Mouse (Mus musculus): ENCODE measurements around the gene Nkd1. TPM values are rescaled to one million over a fixed set of nuclear protein-coding genes. Genes with fewer than 3 reads are reported as not detected.
A peak's percentile ranks its signal among the peaks of the same experiment; 100 is the strongest.

Gene Nkd1
- total RNA-seq, 2 experiments from 2014 or later, result 0.82 to 1.7 TPM

DNA sequence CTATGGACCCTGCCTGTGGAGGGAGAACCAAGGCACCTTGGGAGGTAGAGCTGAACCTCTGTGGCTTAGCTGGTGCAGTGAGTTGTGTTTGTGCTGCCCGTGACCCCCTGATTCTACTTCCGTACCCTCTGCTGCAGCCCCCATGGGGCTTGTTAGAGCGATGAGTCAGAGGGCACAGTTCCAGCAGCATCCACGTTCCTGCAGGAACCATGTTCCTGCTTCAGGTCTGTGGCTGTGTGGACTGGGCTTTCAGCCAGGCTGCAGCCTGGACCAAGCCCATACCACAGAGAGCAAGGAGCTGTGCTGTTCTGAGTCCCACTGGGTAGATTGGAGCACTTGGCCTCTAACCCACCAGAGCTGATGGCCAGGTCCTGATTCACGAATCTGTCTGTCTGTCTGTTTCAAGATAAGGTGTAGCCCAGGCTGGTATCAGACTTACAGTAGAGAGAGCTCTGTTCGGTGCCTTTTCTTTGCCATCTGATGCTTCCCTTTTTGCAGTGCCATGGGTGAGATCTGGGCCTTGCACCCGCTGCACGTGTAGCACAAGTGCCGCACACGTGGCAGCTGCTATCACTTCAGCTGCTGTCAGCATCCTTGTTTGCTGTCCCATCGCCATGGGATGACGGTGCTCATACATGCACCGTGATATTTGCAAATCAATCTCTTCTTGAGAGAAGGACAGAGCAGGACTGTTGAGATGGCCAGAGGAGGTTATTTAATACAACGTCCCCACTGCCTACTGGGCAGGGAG, 50.5 kb downstream of the Nkd1 start:
- H3K27ac ChIP-seq, result no peak overlapping the region
- DNase-seq, result no peak
- H3K4me3 ChIP-seq, result no peak overlapping the region
- intact Hi-C loops (cut with DNase I), result no loop called here
- no peak for TF ChIP-seq CTCF (IDR thresholded peaks at IDR 0.05)

DNA sequence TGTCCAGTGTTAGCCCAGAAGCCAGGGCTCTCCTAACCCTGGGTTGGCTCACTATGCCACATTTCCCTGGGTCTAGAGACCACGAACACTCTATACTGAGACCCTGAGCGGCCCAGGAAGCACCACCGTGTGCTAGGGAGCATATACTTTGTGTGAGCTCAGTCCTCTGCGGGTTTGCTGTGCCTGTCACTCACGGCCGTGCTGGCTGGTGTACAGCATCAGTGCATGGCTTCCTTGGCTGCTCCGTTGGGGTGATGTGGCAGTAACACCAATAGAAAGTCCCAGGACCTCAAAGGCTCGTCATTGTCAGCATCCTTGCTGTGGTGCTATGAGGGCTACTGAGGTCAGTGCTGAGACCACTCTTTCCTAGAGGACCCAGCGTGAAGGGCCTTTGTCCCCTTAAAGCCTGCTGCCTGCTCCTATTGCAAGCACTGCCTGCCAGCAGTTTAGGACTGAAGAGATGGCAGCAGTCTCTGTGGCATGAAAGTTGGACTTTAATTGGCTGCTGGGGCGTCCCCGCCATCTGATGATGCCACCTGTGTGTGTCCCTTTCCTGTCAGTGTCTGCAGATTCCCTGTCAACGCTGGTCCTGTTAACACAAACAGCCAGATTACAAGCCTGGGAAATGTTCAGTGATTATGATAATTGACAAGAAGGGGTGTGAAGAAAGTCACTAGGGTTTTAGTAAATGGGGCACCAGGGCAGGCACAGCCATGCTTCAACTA, 51.2 kb downstream of the Nkd1 start:
- TF ChIP-seq CTCF (IDR thresholded peaks at IDR 0.05), result no peak
- H3K27ac ChIP-seq, result no peak overlapping the region
- intact Hi-C loops (cut with DNase I), result no loop called here
- no peak overlapping the region for H3K4me3 ChIP-seq
- DNase-seq, result no peak

DNA sequence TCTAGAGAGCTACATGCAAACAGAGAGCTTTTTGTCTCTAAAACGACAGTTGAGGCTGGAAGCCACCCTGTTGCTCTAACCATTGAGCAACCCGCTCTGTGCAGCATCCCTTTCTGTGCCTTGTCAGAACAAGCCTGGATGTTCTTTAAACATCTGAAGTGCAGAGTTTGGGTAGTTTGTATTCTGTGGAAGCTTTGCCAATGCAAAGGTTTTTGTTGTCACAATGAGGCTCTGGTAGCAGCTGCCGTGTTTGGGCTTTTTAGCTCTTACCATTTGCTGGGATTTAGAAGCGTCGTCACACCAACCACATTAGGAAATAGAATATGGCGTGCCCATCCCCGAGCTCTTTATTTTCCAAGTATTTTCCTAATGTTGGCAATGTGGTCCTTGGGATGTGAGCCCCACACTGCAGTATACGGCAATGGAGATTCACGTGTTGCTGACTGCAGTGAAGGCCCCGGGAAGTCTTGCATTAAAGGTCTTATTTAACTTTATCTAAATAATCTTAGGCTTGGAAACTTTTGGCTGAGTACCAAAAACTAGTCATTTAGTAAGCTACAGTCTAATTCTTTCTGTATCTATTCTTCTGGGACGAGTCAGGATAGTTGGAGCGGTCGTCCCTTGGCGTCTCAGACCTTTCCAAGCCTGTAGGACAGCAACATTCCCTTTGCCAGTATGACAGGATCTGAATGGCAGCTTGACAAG, 51.9 kb downstream of the Nkd1 start:
- Histone ChIP-seq H3K27ac (no peak overlapping the region), H3K4me3 (no peak overlapping the region)
- DNase-seq, result no peak
- intact Hi-C loops (cut with DNase I), result no loop called here
- TF ChIP-seq CTCF (IDR thresholded peaks at IDR 0.05), result no peak

DNA sequence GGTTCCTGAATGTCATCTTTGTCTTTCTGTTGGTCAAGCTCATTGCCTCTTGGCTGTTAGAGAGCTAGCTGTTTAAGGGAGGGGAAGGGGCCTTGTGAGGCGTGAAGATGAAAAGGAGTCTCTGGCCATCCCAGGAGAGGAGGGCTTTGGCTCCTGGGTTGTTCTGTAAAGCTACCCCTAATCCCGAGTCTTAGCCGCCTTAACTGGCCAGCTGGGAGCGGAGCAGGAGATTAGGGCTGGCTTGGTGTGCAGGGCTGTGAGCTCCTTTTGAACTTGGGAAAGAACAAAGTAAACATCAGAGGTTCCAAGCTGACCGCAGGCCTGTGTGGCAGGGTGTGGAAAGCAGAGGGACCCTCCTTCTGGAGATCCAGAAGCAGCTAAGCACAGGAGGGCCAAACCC, 53.8 kb downstream of the Nkd1 start:
- intact Hi-C loops (cut with DNase I), result no loop called here
- DNase-seq, result no peak
- Histone ChIP-seq H3K4me3 (no peak overlapping the region), H3K27ac (no peak overlapping the region)
- TF ChIP-seq CTCF (IDR thresholded peaks at IDR 0.05), result no peak

DNA sequence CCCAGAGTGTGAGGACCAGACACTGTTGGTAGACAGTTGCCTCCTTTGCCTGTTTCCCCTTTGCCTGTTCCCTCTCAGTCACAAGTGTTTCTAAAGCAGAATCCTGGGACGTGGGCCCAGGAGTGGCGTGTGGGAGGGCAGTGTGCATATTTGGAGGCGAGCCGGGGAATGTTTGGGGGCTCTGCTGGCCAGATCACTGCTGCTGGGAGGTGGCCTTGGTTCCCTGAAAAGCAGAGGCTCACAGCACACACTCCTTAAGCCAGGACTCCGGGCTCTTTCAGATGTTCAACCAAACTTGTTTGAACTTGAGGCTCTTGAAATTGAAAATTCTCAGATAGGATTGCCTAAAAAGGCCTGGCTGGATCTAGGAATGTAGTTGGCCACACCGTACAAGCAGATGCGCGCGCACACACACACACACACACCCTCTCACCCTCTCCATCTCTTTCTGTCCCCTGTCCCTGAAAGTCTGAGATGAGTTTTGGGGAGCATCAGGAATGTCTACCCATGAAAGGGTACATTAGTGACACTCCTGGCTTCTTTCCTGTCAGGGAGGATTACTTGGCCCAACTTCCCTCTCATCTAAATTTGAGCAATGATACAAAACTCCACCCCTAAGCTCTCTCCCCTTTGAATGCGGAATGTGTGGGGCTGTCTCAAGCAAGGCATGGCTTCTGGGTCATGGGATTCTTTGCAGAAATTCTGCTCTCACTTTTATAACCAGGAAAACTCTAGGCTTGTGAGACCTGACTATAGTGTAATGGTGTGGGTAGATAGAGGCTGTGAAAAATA, 55.4 kb downstream of the Nkd1 start:
- Histone ChIP-seq H3K4me3 (no peak overlapping the region), H3K27ac (peak overlapping the region; percentile 58)
- DNase-seq, result peak; percentile 66
- intact Hi-C loops (cut with DNase I), result no loop called here
- no peak for TF ChIP-seq CTCF (IDR thresholded peaks at IDR 0.05)

DNA sequence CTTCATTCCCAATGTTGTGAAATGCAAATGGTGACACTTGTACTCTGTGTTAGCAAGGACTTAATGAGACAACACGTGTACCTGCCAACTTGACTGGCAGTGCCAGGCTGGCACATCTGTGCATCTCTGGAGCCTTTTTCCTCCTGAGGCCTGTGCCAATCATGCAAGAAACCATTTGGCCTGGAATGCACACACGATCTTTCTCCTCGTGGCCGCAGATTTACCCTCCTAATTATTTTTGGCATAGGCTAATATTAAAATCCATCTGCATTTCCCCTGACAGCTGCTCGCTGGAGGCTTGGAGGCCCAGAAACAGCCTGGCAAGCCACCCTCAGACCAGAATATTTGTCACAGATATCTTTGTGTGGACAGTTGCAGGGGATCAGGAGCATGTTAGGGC, 56.5 kb downstream of the Nkd1 start:
- no peak overlapping the region for H3K27ac ChIP-seq
- no peak for TF ChIP-seq CTCF (IDR thresholded peaks at IDR 0.05)
- intact Hi-C loops (cut with DNase I), result no loop called here
- no peak for DNase-seq
- no peak overlapping the region for H3K4me3 ChIP-seq

DNA sequence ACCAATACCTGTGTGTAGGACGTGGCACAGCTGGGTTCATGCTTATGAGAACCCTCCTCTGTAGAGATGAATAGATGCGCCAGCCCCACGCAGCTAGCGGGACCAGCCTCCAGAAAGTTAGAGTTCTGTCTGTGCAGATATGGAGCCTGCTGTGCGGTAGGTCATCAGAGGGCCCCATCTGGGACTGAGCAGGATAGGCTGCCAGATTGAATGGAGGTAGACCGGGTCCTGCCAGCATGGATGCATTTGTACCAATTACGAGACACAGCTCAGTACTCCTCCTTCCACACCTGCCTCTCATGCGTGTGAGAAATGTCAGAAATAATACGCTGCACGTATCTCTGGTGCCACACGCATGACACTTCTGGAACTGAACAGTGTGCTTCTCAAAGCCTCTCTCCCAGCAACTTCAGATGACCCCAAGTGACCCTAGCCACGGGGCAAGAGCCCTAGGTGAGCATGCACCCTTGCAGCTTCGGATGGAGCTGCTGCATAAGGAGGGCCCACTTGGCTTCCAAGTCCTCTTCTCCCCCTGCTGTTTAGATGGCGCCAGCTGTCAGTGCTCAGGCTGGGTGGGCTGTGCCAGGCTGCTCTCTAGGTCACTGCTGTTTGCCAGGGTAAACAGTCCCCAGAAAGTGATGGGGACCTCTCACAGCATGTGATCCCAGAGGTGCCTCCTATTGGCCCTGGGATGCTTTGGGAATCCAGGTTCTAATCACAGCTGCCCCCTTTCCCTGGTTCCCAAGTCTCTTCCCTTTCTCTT, 57.4 kb downstream of the Nkd1 start:
- intact Hi-C loops (cut with DNase I), result no loop called here
- no peak for TF ChIP-seq CTCF (IDR thresholded peaks at IDR 0.05)

DNA sequence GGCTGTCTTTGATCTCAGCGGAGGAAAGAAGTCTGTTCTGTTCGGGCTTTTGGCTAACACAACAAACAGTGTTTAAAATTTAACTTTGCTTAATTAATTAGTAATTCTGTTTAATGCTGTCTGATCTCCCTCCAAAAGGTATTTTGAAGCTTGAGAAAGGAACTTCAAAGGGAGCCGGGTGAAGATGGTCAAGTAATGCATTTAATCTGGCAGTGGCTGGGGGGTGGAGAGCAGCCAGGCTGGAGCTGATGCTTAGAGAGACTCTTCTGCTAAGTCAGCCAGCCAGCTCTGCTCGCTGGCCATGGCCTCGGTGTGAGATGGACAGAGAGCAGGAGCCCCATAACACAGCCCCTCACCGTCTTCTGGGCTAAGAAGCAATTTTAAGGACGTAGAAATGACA, 58.1 kb downstream of the Nkd1 start:
- Histone ChIP-seq H3K27ac (no peak overlapping the region), H3K4me3 (no peak overlapping the region)
- no peak for TF ChIP-seq CTCF (IDR thresholded peaks at IDR 0.05)
- intact Hi-C loops (cut with DNase I), result no loop called here
- no peak for DNase-seq

More for the DNA sequence above, 57.4 kb downstream of the Nkd1 start:
- Histone ChIP-seq H3K4me3 (no peak overlapping the region), H3K27ac (no peak overlapping the region)
- DNase-seq, result no peak

DNA sequence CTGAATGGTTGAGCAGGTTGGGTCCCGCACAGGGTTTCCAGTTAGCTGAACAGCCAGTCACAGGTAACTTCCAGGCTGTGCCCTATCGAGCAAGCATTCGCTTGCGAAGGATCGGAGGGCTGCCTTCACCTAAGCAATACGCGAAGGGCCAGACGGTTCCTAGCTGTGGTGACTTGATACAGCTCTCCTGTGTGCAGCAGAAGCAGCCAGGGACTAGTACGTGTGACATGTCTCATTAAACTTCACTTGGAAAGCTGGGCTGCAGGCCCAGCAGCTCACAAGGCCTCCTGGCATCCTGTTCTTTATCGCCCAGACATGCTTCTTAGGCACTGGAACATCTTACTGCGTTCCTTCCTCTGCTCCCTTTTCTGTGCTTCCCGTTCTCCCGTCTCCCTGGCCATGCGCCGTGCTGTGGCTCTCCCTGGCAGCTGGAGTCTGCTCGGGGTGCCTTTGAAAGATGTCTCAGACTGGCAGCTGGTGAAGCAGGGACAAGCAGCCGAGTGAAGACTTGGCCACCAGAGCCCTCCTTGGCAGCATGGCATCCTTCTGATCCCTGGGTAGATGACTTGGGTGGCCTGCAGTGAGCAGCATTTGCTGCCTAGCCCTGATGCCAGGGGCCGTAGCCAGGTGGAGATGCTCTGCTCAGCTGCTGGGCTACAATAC, 58.6 kb downstream of the Nkd1 start:
- intact Hi-C loops (cut with DNase I), result no loop called here
- DNase-seq, result no peak
- no peak for TF ChIP-seq CTCF (IDR thresholded peaks at IDR 0.05)

DNA sequence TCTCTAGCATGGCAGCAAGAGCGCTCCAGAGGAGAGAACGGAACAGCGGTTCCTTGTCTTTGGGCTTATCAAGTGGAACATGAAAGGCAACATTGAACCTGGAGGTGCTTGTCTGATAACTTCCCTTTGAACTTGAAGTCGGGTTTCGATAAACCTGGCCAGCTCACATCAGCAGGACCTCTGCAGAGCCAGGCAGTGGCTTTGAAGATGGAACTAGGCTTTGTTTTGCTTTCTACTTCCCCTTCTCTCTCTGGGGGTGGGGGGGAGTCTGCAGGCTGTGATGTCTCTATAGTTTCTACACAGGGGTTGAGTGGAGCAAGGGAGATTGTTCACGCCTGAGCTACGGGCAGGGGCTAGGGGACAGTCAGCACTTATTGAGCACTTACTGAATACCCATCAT, 59.6 kb downstream of the Nkd1 start:
- no peak overlapping the region for H3K27ac ChIP-seq
- no peak overlapping the region for H3K4me3 ChIP-seq
- TF ChIP-seq CTCF (IDR thresholded peaks at IDR 0.05), result no peak
- intact Hi-C loops (cut with DNase I), result no loop called here
- DNase-seq, result no peak

More for the DNA sequence above, 58.6 kb downstream of the Nkd1 start:
- Histone ChIP-seq H3K4me3 (no peak overlapping the region), H3K27ac (no peak overlapping the region)

DNA sequence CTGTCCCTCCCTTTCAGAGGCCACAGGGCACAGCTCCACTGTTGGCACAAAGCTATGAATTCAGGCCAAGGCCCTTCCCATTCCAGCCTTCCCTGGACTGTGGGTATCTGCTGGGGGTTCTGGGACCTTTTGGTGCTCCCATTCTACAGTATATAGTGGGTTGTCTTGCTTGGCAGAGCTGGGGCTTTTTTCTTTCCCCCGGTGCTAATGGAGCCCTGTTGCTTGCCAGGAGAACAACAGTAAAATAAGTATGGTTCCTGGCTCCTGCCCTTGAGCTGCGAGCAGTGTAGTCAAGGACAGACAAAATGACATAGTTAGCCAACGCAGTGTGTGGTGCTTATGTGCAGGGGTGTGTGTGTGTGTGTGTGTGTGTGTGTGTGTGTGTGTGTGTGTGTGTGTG, 62.7 kb downstream of the Nkd1 start:
- intact Hi-C loops (cut with DNase I), result no loop called here
- no peak for TF ChIP-seq CTCF (IDR thresholded peaks at IDR 0.05)
- Histone ChIP-seq H3K27ac (no peak overlapping the region), H3K4me3 (no peak overlapping the region)
- no peak for DNase-seq
